Mouse (Mus musculus) bone marrow, adult 2 months (tissue): ENCODE results near the gene Sars. TPM values are rescaled to one million over a fixed set of nuclear protein-coding genes. Genes with fewer than 3 reads are reported as not detected.

Source experiments
- H3K27ac ChIP-seq: fragments of 200-500 bp; 2 replicates; pipeline ENCODE4 v1.5.1; 2012; ENCODE audit warnings: low read depth, mild to moderate bottlenecking, control low read depth, inconsistent platforms, low read length; ENCODE audit not compliant: control insufficient read depth, poor library complexity, insufficient read depth
- H3K4me1 ChIP-seq: fragments of 200-500 bp; 2 replicates; pipeline ENCODE4 v1.6.1; 2011; ENCODE audit warnings: low read length; ENCODE audit not compliant: control insufficient read depth, insufficient read depth
- H3K4me3 ChIP-seq: fragments of 200-500 bp; replicated peaks from 2 replicates; pipeline ENCODE3; 2011; ENCODE audit warnings: mild to moderate bottlenecking, low read depth, low read length, control low read depth; ENCODE audit not compliant: control insufficient read depth
- CTCF ChIP-seq: fragments of 200-500 bp; IDR thresholded peaks from 2 replicates; pipeline ENCODE4 v1.5.1; 2011; ENCODE audit warnings: low read length, control low read depth; ENCODE audit not compliant: control insufficient read depth, insufficient read depth
- POLR2A ChIP-seq: fragments of 200-500 bp; IDR thresholded peaks from 2 replicates; pipeline ENCODE4 v1.6.1; 2011; ENCODE audit warnings: low read depth, mild to moderate bottlenecking, control low read depth, low read length, borderline replicate concordance; ENCODE audit not compliant: control insufficient read depth
- WGBS: fragments of 180-500 bp; shearing (Covaris S2); methylation state at CpG from one replicate; pipeline ENCODE4 v1.1.7; 2018; 5-methylcytosine and 5-hydroxymethylcytosine counted together
- polyA plus RNA-seq: library from polyadenylated mRNA; stranded (reverse); fragments of >200 nt; gene quantifications from 2 replicates; pipeline ENCODE4 v1.2.4, GENCODE M21; 2011; ENCODE audit warnings: low replicate concordance; ENCODE audit not compliant: missing spikeins, insufficient read depth, insufficient read length

Sars gene
- polyA plus RNA-seq, 1 experiment, result 69.1 TPM

GRCm38 (mm10) chr3:108389111-108389545 lies 55.9 kb downstream of the Sars start:
- no peak overlapping the region for H3K27ac ChIP-seq
- peaks cover 1% of the 10 kb centered on the region; the same call in 1 of the 2 replicates for H3K4me1 ChIP-seq
- no peak overlapping the region for H3K4me3 ChIP-seq
- WGBS, result 0% methylated on average over 5 of the region's 5 CpGs
- TF ChIP-seq POLR2A, result no peak
- peak; percentile 99 for TF ChIP-seq CTCF

DNA sequence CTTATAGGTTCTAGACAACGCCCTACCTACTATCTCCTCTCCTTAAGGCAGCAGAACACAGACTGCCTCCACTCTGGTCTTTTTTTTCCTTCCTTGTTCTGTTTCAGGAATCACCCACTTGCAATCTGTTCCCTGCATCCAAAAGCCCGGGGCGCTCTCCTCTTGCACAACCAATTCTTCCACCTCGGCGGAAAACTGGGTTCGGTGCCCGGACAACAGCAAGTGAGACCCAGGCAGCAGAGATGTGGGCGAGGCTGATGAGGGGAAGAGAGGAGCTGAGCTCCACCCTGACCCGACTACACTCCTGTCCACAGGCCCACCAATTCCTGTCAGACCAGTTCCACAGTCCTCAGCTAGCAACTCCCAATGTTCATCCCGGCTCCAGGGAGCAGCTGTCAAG lies 58.8 kb downstream of the Sars start:
- 86% methylated on average over 10 of the region's 10 CpGs for WGBS
- Histone ChIP-seq H3K4me1 (peaks cover 8% of the 10 kb centered on the region), H3K27ac (no peak overlapping the region), H3K4me3 (no peak overlapping the region)
- no peak for TF ChIP-seq POLR2A
- no peak for TF ChIP-seq CTCF

DNA sequence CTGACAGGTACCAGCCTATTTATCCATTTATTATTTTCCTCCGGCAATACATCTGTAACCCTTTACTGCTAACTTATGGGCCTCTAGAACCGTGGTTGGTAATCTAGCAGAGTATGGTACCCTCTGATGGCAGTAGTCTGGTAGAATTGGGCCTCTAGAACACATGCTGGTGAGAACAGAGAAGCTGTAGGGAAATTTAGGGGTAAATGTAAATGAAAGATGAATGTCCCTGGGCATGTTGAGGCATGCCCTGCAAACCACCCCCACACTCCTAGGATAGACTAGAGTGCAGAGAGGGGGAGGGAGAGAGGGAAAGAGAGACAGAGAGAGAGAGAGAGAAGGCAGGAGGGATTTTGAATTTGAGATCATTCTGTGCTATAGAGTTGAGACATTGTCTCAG lies 60.6 kb downstream of the Sars start:
- peaks cover 7% of the 10 kb centered on the region for H3K4me1 ChIP-seq
- WGBS, result 66% methylated on average over 2 of the region's 2 CpGs
- H3K4me3 ChIP-seq, result peak overlapping the region; percentile 93
- no peak for TF ChIP-seq CTCF
- no peak for TF ChIP-seq POLR2A
- no peak overlapping the region for H3K27ac ChIP-seq

- 2% methylated on average over 44 of the region's 44 CpGs for WGBS
- peak; percentile 13; the same call in 1 of the 2 replicates for TF ChIP-seq POLR2A
- no peak for TF ChIP-seq CTCF
- Histone ChIP-seq H3K4me1 (peaks cover 6% of the 10 kb centered on the region), H3K4me3 (peak within 1 kb of the TSS; percentile 93), H3K27ac (peak within 1 kb of the TSS; percentile 7; the same call in 1 of the 2 replicates)
These were observed 61.3 kb downstream of the Sars start, which contains the start of gene Psrc1 for GRCm38 (mm10) chr3:108383485-108384354. Psrc1 (plus strand) TSS chr3:108383839.

DNA sequence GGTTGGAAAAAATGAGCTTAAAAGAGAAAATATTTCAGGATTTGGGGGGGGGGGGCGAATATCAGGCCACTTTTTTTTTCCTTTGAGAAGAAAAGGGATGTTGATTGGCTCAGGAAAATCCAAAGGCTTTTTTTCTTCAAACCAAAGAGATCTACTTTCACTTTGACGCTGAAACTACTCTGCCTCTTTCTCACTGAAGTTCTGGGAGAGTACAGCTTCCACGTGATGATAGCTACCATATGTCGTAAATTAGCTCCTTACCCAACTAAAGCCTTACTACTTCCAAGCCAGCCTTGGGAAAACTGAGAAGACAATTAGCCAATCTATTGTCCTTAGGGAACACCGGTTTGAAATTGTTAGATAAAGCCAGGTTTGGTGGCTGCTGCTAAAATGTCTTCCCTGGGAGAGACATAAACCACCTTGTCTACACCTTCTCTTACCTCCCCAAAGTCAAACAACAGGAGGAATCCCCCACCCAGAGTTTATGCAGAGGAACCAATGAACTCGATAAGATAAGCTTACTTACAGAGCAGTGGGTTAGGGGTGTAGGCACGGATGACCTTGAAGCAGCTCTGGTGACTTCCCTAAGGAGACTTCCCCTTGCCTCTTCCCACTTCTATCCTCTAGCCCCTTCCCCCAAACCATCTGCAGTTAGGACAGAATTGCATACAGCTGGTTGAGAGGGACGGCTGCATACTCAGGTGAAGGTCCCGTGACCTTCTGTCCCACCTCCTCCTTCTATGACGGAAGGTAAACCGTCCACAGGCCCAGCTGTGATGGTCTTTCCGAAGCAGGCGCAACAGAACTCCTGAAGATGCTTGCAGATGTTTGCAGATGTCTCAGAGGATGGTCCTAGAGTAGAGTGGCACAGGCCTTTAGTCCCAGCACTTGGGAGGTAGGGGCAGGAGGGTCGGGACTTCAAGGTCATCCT lies 62.8 kb downstream of the Sars start:
- TF ChIP-seq POLR2A (no peak), CTCF (no peak)
- peaks cover 6% of the 10 kb centered on the region for H3K4me1 ChIP-seq
- H3K27ac ChIP-seq, result no peak overlapping the region
- H3K4me3 ChIP-seq, result peak overlapping the region; percentile 34
- WGBS, result 39% methylated on average over 14 of the region's 14 CpGs

GRCm38 (mm10) chr3:108380695-108381094 lies 64.3 kb downstream of the Sars start:
- 68% methylated on average over 6 of the region's 6 CpGs for WGBS
- Histone ChIP-seq H3K4me1 (peaks cover 6% of the 10 kb centered on the region), H3K27ac (no peak overlapping the region), H3K4me3 (no peak overlapping the region)
- TF ChIP-seq POLR2A (no peak), CTCF (peak; percentile 74)

GRCm38 (mm10) chr3:108378875-108379663 lies 65.9 kb downstream of the Sars start:
- WGBS, result 78% methylated on average over 7 of the region's 7 CpGs
- Histone ChIP-seq H3K27ac (no peak overlapping the region), H3K4me3 (no peak overlapping the region), H3K4me1 (peaks cover 6% of the 10 kb centered on the region)
- no peak for TF ChIP-seq POLR2A
- no peak for TF ChIP-seq CTCF

Other genes with a start within 250 kb of the Sars start
- gene Cyb561d1, start 244.0 kb downstream of the Sars start, polyA plus RNA-seq, result 3.8 and 12.1 TPM in 2 replicates
- gene Atxn7l2, start 234.3 kb downstream of the Sars start, polyA plus RNA-seq, result 3.4 and 10.1 TPM in 2 replicates
- gene Sypl2, start 218.6 kb downstream of the Sars start, polyA plus RNA-seq, result 0.37 TPM in 1 of 2 replicates, not detected in the other
- 37.3 and 60.9 TPM in 2 replicates for gene Psma5, start 188.3 kb downstream of the Sars start, polyA plus RNA-seq
- gene Sort1, start 161.1 kb downstream of the Sars start, polyA plus RNA-seq, result 8.2 and 15.6 TPM in 2 replicates
- gene Mybphl, start 80.3 kb downstream of the Sars start, polyA plus RNA-seq, result not detected in 2 replicates
- 15.9 and 43.2 TPM in 2 replicates for gene Psrc1, start 61.4 kb downstream of the Sars start, polyA plus RNA-seq
- gene Celsr2, start 29.7 kb downstream of the Sars start, polyA plus RNA-seq, result 0.75 and 1.5 TPM in 2 replicates
- gene 1700013F07Rik, start 88.9 kb upstream of the Sars start, polyA plus RNA-seq, result not detected in 2 replicates
- gene 5330417C22Rik, start 91.3 kb upstream of the Sars start, polyA plus RNA-seq, result not detected in 2 replicates
- 17.3 and 20.8 TPM in 2 replicates for gene Tmem167b, start 117.3 kb upstream of the Sars start, polyA plus RNA-seq
- gene Taf13, start 126.5 kb upstream of the Sars start, polyA plus RNA-seq, result 9.1 and 14.8 TPM in 2 replicates
- gene Wdr47, start 146.1 kb upstream of the Sars start, polyA plus RNA-seq, result 1.3 and 3.9 TPM in 2 replicates
- 8.8 and 14.3 TPM in 2 replicates for gene Clcc1, start 208.7 kb upstream of the Sars start, polyA plus RNA-seq